Mouse (Mus musculus) MEL (cell line): ENCODE results near the gene Sardh.

Experiments used
- CHD1 ChIP-seq: IDR thresholded peaks from 2 replicates; pipeline ENCODE4 v1.6.1; 2012; ENCODE audit warnings: low read depth, mild to moderate bottlenecking, inconsistent platforms, low read length, improper control_type of control experiment
- CTCF ChIP-seq, 3 experiments: IDR thresholded peaks in 2 of 3; conservative IDR thresholded peaks in 1 of 3; 2 replicates each; pipeline ENCODE4 v1.5.1; 2011 to 2012; ENCODE audit warnings: low read length in 3 of 3, low read depth in 2 of 3, mild to moderate bottlenecking in 2 of 3, improper control_type of control experiment in 1 of 3, inconsistent platforms in 1 of 3, mixed read lengths in 1 of 3, moderate library complexity in 1 of 3; ENCODE audit not compliant: control insufficient read depth in 1 of 3, insufficient read depth in 1 of 3, poor library complexity in 1 of 3, severe bottlenecking in 1 of 3
- HCFC1 ChIP-seq: IDR thresholded peaks from 2 replicates; pipeline ENCODE4 v1.6.1; 2012; ENCODE audit warnings: low read depth, mild to moderate bottlenecking, inconsistent platforms, low read length, improper control_type of control experiment, moderate library complexity
- JUND ChIP-seq: IDR thresholded peaks from 2 replicates; pipeline ENCODE4 v1.6.1; 2011; ENCODE audit warnings: low read depth, mild to moderate bottlenecking, improper control_type of control experiment, low read length
- MAX ChIP-seq: IDR thresholded peaks from 2 replicates; pipeline ENCODE4 v1.6.1; 2011; ENCODE audit warnings: low read length, improper control_type of control experiment
- POLR2A ChIP-seq, 2 experiments: IDR thresholded peaks; 2 replicates each; pipeline ENCODE4 v1.6.1; 2011 to 2012; ENCODE audit warnings: low read length in 2 of 2, mild to moderate bottlenecking in 2 of 2, control low read depth in 1 of 2, improper control_type of control experiment in 1 of 2, low read depth in 1 of 2, moderate library complexity in 1 of 2; ENCODE audit not compliant: control insufficient read depth in 1 of 2, insufficient read depth in 1 of 2, poor library complexity in 1 of 2
- UBTF ChIP-seq: IDR thresholded peaks from 2 replicates; pipeline ENCODE4 v1.6.1; 2012; ENCODE audit warnings: low read depth, mild to moderate bottlenecking, inconsistent platforms, low read length, improper control_type of control experiment, moderate library complexity, borderline replicate concordance; ENCODE audit not compliant: insufficient read depth
- USF1 ChIP-seq: IDR thresholded peaks from 2 replicates; pipeline ENCODE4 v1.6.1; 2014; ENCODE audit warnings: low read depth, mild to moderate bottlenecking, inconsistent platforms, low read length, improper control_type of control experiment, moderate library complexity
- USF2 ChIP-seq, 2 experiments: IDR thresholded peaks; 2 replicates each; pipeline ENCODE4 v1.6.1; 2011 to 2012; ENCODE audit warnings: improper control_type of control experiment in 2 of 2, low read length in 2 of 2, borderline replicate concordance in 1 of 2, inconsistent platforms in 1 of 2, low read depth in 1 of 2, mild to moderate bottlenecking in 1 of 2; ENCODE audit not compliant: insufficient read depth in 1 of 2
- ZNF384 ChIP-seq: IDR thresholded peaks from 2 replicates; pipeline ENCODE4 v1.6.1; 2012; ENCODE audit warnings: low read depth, mild to moderate bottlenecking, inconsistent platforms, low read length, improper control_type of control experiment

- TF ChIP-seq CTCF (IDR thresholded peaks at IDR 0.05 in 2 of 3, conservative IDR thresholded peaks at IDR 0.05 in 1 of 3; ENCODE audit: control insufficient read depth in 1 of 3, insufficient read depth in 1 of 3, low read depth in 2 of 3, low read length in 3 of 3, poor library complexity in 1 of 3, severe bottlenecking in 1 of 3) (no peak), USF2 (IDR thresholded peaks at IDR 0.05; ENCODE audit: borderline replicate concordance in 1 of 2, insufficient read depth in 1 of 2, low read depth in 1 of 2, low read length in 2 of 2) (no peak), JUND (no peak), CHD1 (no peak), MAX (no peak), USF1 (no peak), HCFC1 (no peak), UBTF (no peak), POLR2A (IDR thresholded peaks at IDR 0.05; ENCODE audit: control insufficient read depth in 1 of 2, insufficient read depth in 1 of 2, low read depth in 1 of 2, low read length in 2 of 2, poor library complexity in 1 of 2) (no peak), ZNF384 (no peak)
Measured at GRCm38 (mm10) chr2:27296656-27297406, 48.7 kb upstream of the Sardh start.
